Mouse (Mus musculus): ENCODE measurements around the gene Gm11032.

DNA sequence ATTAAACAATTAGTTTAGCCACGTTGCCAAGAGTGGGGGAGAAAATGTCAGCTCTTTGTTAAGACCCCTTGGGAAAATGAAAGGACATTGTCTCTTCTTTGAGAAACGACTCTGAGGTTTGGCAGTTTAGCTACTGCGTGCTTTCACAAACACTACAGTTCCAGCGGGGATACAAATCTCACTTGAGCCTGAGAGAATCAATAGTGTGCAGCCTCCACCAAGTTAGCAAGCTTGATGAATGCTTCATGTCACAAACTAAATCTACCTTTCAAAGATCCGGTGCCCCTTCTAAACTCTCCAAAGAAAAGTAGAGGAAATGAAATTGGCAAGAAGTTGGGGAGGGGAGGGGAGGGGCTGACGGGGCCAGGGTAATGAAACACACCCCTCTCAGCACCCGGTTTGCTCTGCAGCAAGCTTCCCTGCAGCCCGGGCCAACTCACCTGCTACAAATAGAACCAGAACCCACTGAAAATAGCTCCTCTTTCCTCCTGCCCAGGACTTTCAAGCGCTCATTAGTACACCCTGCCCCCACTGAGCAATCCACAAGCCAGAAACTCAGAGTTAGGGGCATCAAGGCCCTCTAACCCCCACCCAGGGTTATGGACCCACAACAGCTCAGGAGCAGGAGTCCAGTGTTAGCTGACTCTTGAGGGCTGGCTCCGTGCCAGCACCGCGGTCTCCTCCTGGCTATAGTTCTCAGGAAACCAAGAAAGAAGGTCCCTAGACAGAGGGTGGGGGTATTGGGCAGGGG lies 17.0 kb upstream of the Gm11032 start:
- TF ChIP-seq CTCF (IDR thresholded peaks at IDR 0.05; ENCODE audit: low read depth) (no peak), EP300 (optimal IDR thresholded peaks at IDR 0.05) (no peak)

Measured in stomach, postnatal 0 days (tissue).